ENCODE assay signal across 7 mouse cellular contexts in genomic region chr16:10542698-10543365, GRCm38 (mm10). TPM values are rescaled to one million over a fixed set of nuclear protein-coding genes. Genes with fewer than 3 reads are reported as not detected.
DNase-seq lines count a peak whose midpoint lies in the region; ATAC-seq lines count a peak whose summit lies in the region.

TSS of gene Dexi (minus strand) at chr16:10543054.

- no peaks in the 10 kb centered on the region for H3K9me3 ChIP-seq in embryonic facial prominence, embryonic 12.5 days
- no peaks in the 10 kb centered on the region for H3K9me3 ChIP-seq in limb, embryonic 11.5 days (ENCODE audit: control insufficient read depth, low read length)
- H3K9me3 ChIP-seq in midbrain, embryonic 14.5 days (ENCODE audit: control insufficient read depth, low read length): no peaks in the 10 kb centered on the region

- no peaks in the 10 kb centered on the region for H3K36me3 ChIP-seq in embryonic facial prominence, embryonic 12.5 days
- H3K36me3 ChIP-seq in limb, embryonic 11.5 days (ENCODE audit: control insufficient read depth, insufficient read depth, low read length): no peaks in the 10 kb centered on the region
- H3K36me3 ChIP-seq in midbrain, embryonic 14.5 days (ENCODE audit: control insufficient read depth, insufficient read depth, low read length): no peaks in the 10 kb centered on the region

- peaks cover 43% of the 10 kb centered on the region for H3K4me1 ChIP-seq in embryonic facial prominence, embryonic 12.5 days
- H3K4me1 ChIP-seq in limb, embryonic 11.5 days (ENCODE audit: control insufficient read depth, insufficient read depth, low read length): peaks cover 27% of the 10 kb centered on the region
- peaks cover 54% of the 10 kb centered on the region for H3K4me1 ChIP-seq in midbrain, embryonic 14.5 days (ENCODE audit: control insufficient read depth, insufficient read depth, low read length)

- no peaks in the 10 kb centered on the region for H3K27me3 ChIP-seq in embryonic facial prominence, embryonic 12.5 days
- H3K27me3 ChIP-seq in limb, embryonic 11.5 days (ENCODE audit: control insufficient read depth, insufficient read depth, low read length): no peaks in the 10 kb centered on the region
- H3K27me3 ChIP-seq in midbrain, embryonic 14.5 days (ENCODE audit: control insufficient read depth, insufficient read depth, low read length): no peaks in the 10 kb centered on the region

- H3K9ac ChIP-seq in embryonic facial prominence, embryonic 12.5 days: peak within 1 kb of the TSS; percentile 89
- peak within 1 kb of the TSS; percentile 90 for H3K9ac ChIP-seq in limb, embryonic 11.5 days (ENCODE audit: low read length)
- H3K9ac ChIP-seq in midbrain, embryonic 14.5 days (replicated peaks; ENCODE audit: low read length): peak within 1 kb of the TSS; percentile 90

- peak within 1 kb of the TSS; percentile 81 for H3K4me2 ChIP-seq in embryonic facial prominence, embryonic 12.5 days (replicated peaks)
- H3K4me2 ChIP-seq in limb, embryonic 11.5 days (ENCODE audit: low read depth, severe bottlenecking): peak within 1 kb of the TSS; percentile 94
- peak within 1 kb of the TSS; percentile 95 for H3K4me2 ChIP-seq in midbrain, embryonic 14.5 days (ENCODE audit: low read length)

- peak within 1 kb of the TSS; percentile 79 for H3K4me3 ChIP-seq in embryonic facial prominence, embryonic 12.5 days
- peak within 1 kb of the TSS; percentile 71 for H3K4me3 ChIP-seq in limb, embryonic 11.5 days (ENCODE audit: low read depth, low read length)
- peak within 1 kb of the TSS; percentile 78 for H3K4me3 ChIP-seq in midbrain, embryonic 14.5 days (replicated peaks; ENCODE audit: low read depth, low read length)

- DNase-seq in adrenal gland, postnatal 25 days: peak; percentile 92
- DNase-seq in heart, adult 11 months: peak; percentile 100
- DNase-seq in kidney, adult 18-20 months: peak; percentile 94
- peak; percentile 93 for DNase-seq in limb, embryonic 11.5 days (ENCODE audit: low spot score)
- peak; percentile 98 for DNase-seq in midbrain, embryonic 14.5 days
- DNase-seq in spleen, adult 18-20 months: peak; percentile 87 to 92

- under 1% methylated on average over 59 of the region's 61 CpGs for WGBS in embryonic facial prominence, embryonic 12.5 days
- under 1% methylated on average over 57 of the region's 61 CpGs for WGBS in limb, embryonic 11.5 days
- under 1% methylated on average over 61 of the region's 61 CpGs for WGBS in midbrain, embryonic 14.5 days

- H3K27ac ChIP-seq in embryonic facial prominence, embryonic 12.5 days: peak within 1 kb of the TSS; percentile 86
- 0 out of 2 replicates have a peak within 1 kb of the TSS, but pooled peaks have one; percentile 57 for H3K27ac ChIP-seq in limb, embryonic 11.5 days (replicated peaks; ENCODE audit: low read depth, low read length)
- H3K27ac ChIP-seq in midbrain, embryonic 14.5 days (replicated peaks; ENCODE audit: low read depth, low read length): peak within 1 kb of the TSS; percentile 79

- ATAC-seq in embryonic facial prominence, embryonic 12.5 days (ENCODE audit: insufficient number of reproducible peaks, insufficient read depth, low FRiP score, low TSS enrichment): peak; percentile 93
- peak; percentile 94 for ATAC-seq in limb, embryonic 11.5 days (ENCODE audit: insufficient number of reproducible peaks, low FRiP score, low TSS enrichment, low read depth)
- ATAC-seq in midbrain, embryonic 14.5 days (ENCODE audit: low FRiP score, low TSS enrichment): peak; percentile 93

RNA-seq across cellular contexts. Expression of gene Dexi, which starts in this region (rescaled TPM):
- 17.8 and 21.8 TPM in 2 replicates for total RNA-seq in adrenal gland, postnatal 25 days (2021)
- polyA plus RNA-seq in embryonic facial prominence, embryonic 12.5 days (2016; fragmentation: Nextera tagmentation; extraction: Ambion mirVana): 31.5 and 32.9 TPM in 2 replicates
- polyA plus RNA-seq in limb, embryonic 11.5 days (2014; fragmentation: Nextera tagmentation; extraction: Ambion mirVana): 30.6 and 31.6 TPM in 2 replicates
- 21.8 and 25.3 TPM in 2 replicates for polyA plus RNA-seq in midbrain, embryonic 14.5 days (2014; fragmentation: Nextera tagmentation; extraction: Ambion mirVana)

Comparison
In these comparisons a context has a peak if more than half of its experiments do, and no peak if none do; other contexts are left out.
1. Peak in every context shown above with its lines: DNase-seq, ATAC-seq, H3K4me3 ChIP-seq and H3K27ac ChIP-seq.